Mouse (Mus musculus): Measurements from ENCODE around the gene Frem1.

DNA sequence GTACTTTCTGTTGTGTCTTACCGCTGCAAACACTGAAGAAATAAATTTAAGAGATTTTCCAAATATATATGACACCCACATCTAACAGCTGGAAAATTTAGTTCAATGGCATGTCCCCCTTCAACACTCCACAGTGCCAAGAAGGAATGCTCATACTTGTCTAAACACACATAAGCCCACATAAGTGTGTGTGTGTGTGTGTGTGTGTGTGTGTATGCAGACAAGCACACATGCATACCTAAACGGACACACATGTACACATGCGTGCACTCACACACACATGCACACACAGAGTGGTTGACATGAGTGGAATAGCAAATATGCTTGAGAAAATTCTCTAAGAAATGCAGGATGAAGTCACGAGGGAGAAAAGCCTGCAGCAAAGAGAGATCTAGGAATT, 179.6 kb downstream of the Frem1 start:
- TF ChIP-seq CTCF (IDR thresholded peaks at IDR 0.05; ENCODE audit: extremely low read depth, insufficient read depth, insufficient read length, insufficient replicate concordance) = no peak
- TF ChIP-seq POLR2A (IDR thresholded peaks at IDR 0.05; ENCODE audit: low read depth, low read length) = no peak

Data from spleen, adult 2 months (tissue).